Comparison of ENCODE assay signal across 9 mouse cellular contexts in genomic region chr7:19509786-19510185, GRCm38 (mm10). TPM values are rescaled to one million over a fixed set of nuclear protein-coding genes. Genes with fewer than 3 reads are reported as not detected.
A peak's percentile ranks its signal among the peaks of the same experiment; 100 is the strongest.
DNase-seq lines count a peak whose midpoint lies in the region; ATAC-seq and TF ChIP-seq lines count a peak whose summit lies in the region.
"Had no signal": no experiment of that assay in that cellular context is flagged by ENCODE, and none has a peak within 500 bp of the region (broad histone marks: within the 10 kb centered on the region; RNA-seq: fewer than 3 reads in every experiment).

No protein-coding gene starts in this region.

- TF ChIP-seq POLR2A in cerebellum, adult 2 months (IDR thresholded peaks at IDR 0.05; ENCODE audit: borderline replicate concordance, insufficient read depth, low read length), result no peak
- TF ChIP-seq POLR2A in limb, embryonic 14.5 days (IDR thresholded peaks at IDR 0.05; ENCODE audit: borderline replicate concordance, extremely low read depth, insufficient read depth, insufficient read length), result no peak

- no peak overlapping the region for H3K27ac ChIP-seq in cerebellum, adult 2 months (ENCODE audit: insufficient read depth, low read length)
- no peak overlapping the region for H3K27ac ChIP-seq in neural tube, embryonic 11.5 days (ENCODE audit: low read depth, low read length)
- no peak overlapping the region for H3K27ac ChIP-seq in limb, embryonic 14.5 days (replicated peaks; ENCODE audit: low read depth, low read length)
- H3K27ac ChIP-seq in stomach, embryonic 15.5 days, result no peak overlapping the region

- no peak for TF ChIP-seq CTCF in cerebellum, adult 2 months (IDR thresholded peaks at IDR 0.05; ENCODE audit: borderline replicate concordance, insufficient read depth, low read depth, low read length)

- ATAC-seq in neural tube, embryonic 11.5 days (ENCODE audit: insufficient read depth, low FRiP score, low TSS enrichment), result no peak
- ATAC-seq in limb, embryonic 14.5 days (ENCODE audit: low FRiP score, low read depth), result no peak
- ATAC-seq in stomach, embryonic 15.5 days (ENCODE audit: insufficient read depth, low FRiP score, low read depth), result no peak

- H3K4me2 ChIP-seq in neural tube, embryonic 11.5 days (ENCODE audit: low read depth), result peak overlapping the region; percentile 97; the same call in 1 of the 2 replicates
- H3K4me2 ChIP-seq in limb, embryonic 14.5 days (replicated peaks; ENCODE audit: low read depth, low read length, severe bottlenecking), result peak overlapping the region; percentile 98; the same call in 1 of the 2 replicates
- peak overlapping the region; percentile 98 for H3K4me2 ChIP-seq in stomach, embryonic 15.5 days

- no peaks in the 10 kb centered on the region for H3K36me3 ChIP-seq in neural tube, embryonic 11.5 days (ENCODE audit: control insufficient read depth, insufficient read depth, low read length)
- no peaks in the 10 kb centered on the region for H3K36me3 ChIP-seq in limb, embryonic 14.5 days (ENCODE audit: control insufficient read depth, insufficient read depth, low read length)
- H3K36me3 ChIP-seq in stomach, embryonic 15.5 days, result no peaks in the 10 kb centered on the region

- 0 out of 2 replicates have a peak, but pooled peaks cover 4% of the 10 kb centered on the region for H3K4me1 ChIP-seq in cerebellum, adult 2 months (ENCODE audit: control insufficient read depth, insufficient read depth, low read length)
- peaks cover 10% of the 10 kb centered on the region for H3K4me1 ChIP-seq in neural tube, embryonic 11.5 days (ENCODE audit: control insufficient read depth, insufficient read depth, low read length)
- H3K4me1 ChIP-seq in limb, embryonic 14.5 days (ENCODE audit: control insufficient read depth, insufficient read depth, low read length), result peaks cover 7% of the 10 kb centered on the region
- H3K4me1 ChIP-seq in stomach, embryonic 15.5 days, result peaks cover 21% of the 10 kb centered on the region

- H3K9me3 ChIP-seq in neural tube, embryonic 11.5 days (ENCODE audit: control insufficient read depth, low read length), result no peaks in the 10 kb centered on the region
- H3K9me3 ChIP-seq in limb, embryonic 14.5 days (ENCODE audit: control insufficient read depth, low read length), result no peaks in the 10 kb centered on the region
- no peaks in the 10 kb centered on the region for H3K9me3 ChIP-seq in stomach, embryonic 15.5 days

- H3K27me3 ChIP-seq in cerebellum, adult 2 months (ENCODE audit: control insufficient read depth, insufficient read depth, low read length), result no peaks in the 10 kb centered on the region
- H3K27me3 ChIP-seq in neural tube, embryonic 11.5 days (ENCODE audit: control insufficient read depth, insufficient read depth, low read length), result no peaks in the 10 kb centered on the region
- no peaks in the 10 kb centered on the region for H3K27me3 ChIP-seq in limb, embryonic 14.5 days (ENCODE audit: control insufficient read depth, insufficient read depth, low read length)
- H3K27me3 ChIP-seq in stomach, embryonic 15.5 days (replicated peaks), result no peaks in the 10 kb centered on the region

- peak; percentile 27 for DNase-seq in cerebellum, adult 11-12 months
- no peak for DNase-seq in cerebellum, adult 2 months
- no peak for DNase-seq in neural tube, embryonic 11.5 days (ENCODE audit: low spot score)
- DNase-seq in neural tube, embryonic 10.5 days (ENCODE audit: extremely low spot score, low spot score), result no peak
- no peak for DNase-seq in limb, embryonic 14.5 days (ENCODE audit: low spot score)
- no peak for DNase-seq in spleen, postnatal 10 days (ENCODE audit: low spot score in 2 of 2)
- DNase-seq in spleen, postnatal 4 days (ENCODE audit: low spot score in 2 of 2), result no peak
- DNase-seq: adrenal gland, adult 2 months had no signal

- no peak overlapping the region for H3K4me3 ChIP-seq in cerebellum, adult 2 months (replicated peaks; ENCODE audit: insufficient read depth, low read depth, low read length)
- peak overlapping the region; percentile 81 for H3K4me3 ChIP-seq in neural tube, embryonic 11.5 days (ENCODE audit: low read depth, low read length)
- H3K4me3 ChIP-seq in limb, embryonic 14.5 days (replicated peaks; ENCODE audit: low read length), result peak overlapping the region; percentile 84; the same call in 1 of the 2 replicates
- H3K4me3 ChIP-seq in stomach, embryonic 15.5 days (replicated peaks), result no peak overlapping the region

- 93% methylated on average over 7 of the region's 7 CpGs for WGBS in cerebellum, adult 2 months
- WGBS in neural tube, embryonic 11.5 days, result 91% methylated on average over 7 of the region's 7 CpGs
- WGBS in limb, embryonic 14.5 days, result 94% methylated on average over 7 of the region's 7 CpGs
- WGBS in stomach, embryonic 15.5 days, result 95% methylated on average over 7 of the region's 7 CpGs

- H3K9ac ChIP-seq in neural tube, embryonic 11.5 days (ENCODE audit: low read length), result peak overlapping the region; percentile 88; the same call in 1 of the 2 replicates
- no peak overlapping the region for H3K9ac ChIP-seq in limb, embryonic 14.5 days (ENCODE audit: low read depth, low read length, severe bottlenecking)
- no peak overlapping the region for H3K9ac ChIP-seq in stomach, embryonic 15.5 days

RNA-seq across cellular contexts. Expression of gene Trappc6a, which starts 1.6 kb away (rescaled TPM):
- 23.0 and 26.2 TPM in 2 replicates for polyA plus RNA-seq in cerebellum, adult 2 months (2012; rRNA removed)
- 49.3 and 54.0 TPM in 2 replicates for polyA plus RNA-seq in neural tube, embryonic 11.5 days (2014; fragmentation: Nextera tagmentation; extraction: Ambion mirVana)
- 58.0 and 71.6 TPM in 2 replicates for polyA plus RNA-seq in limb, embryonic 14.5 days (2012; rRNA removed)
- 70.2 and 79.8 TPM in 2 replicates for polyA plus RNA-seq in limb, embryonic 14.5 days (2014; fragmentation: Nextera tagmentation; extraction: Ambion mirVana)
- polyA plus RNA-seq in stomach, embryonic 15.5 days (2015; fragmentation: Nextera tagmentation; extraction: Ambion mirVana), result 103 and 105 TPM in 2 replicates

RNA-seq across cellular contexts. Expression of gene Bloc1s3, which starts 1.6 kb away (rescaled TPM):
- 8.6 and 9.2 TPM in 2 replicates for polyA plus RNA-seq in cerebellum, adult 2 months (2012; rRNA removed)
- polyA plus RNA-seq in neural tube, embryonic 11.5 days (2014; fragmentation: Nextera tagmentation; extraction: Ambion mirVana), result 2.0 and 2.7 TPM in 2 replicates
- polyA plus RNA-seq in limb, embryonic 14.5 days (2012; rRNA removed), result 6.2 and 8.8 TPM in 2 replicates
- 1.2 and 1.3 TPM in 2 replicates for polyA plus RNA-seq in limb, embryonic 14.5 days (2014; fragmentation: Nextera tagmentation; extraction: Ambion mirVana)
- polyA plus RNA-seq in stomach, embryonic 15.5 days (2015; fragmentation: Nextera tagmentation; extraction: Ambion mirVana), result 2.2 and 2.4 TPM in 2 replicates

RNA-seq across cellular contexts. Expression of gene Nkpd1, which starts 7.9 kb away (rescaled TPM):
- polyA plus RNA-seq in cerebellum, adult 2 months (2012; rRNA removed), result 1.3 and 1.8 TPM in 2 replicates
- polyA plus RNA-seq in neural tube, embryonic 11.5 days (2014; fragmentation: Nextera tagmentation; extraction: Ambion mirVana), result not detected in 2 replicates
- polyA plus RNA-seq in limb, embryonic 14.5 days (2012; rRNA removed), result 0.29 and 0.36 TPM in 2 replicates
- polyA plus RNA-seq in limb, embryonic 14.5 days (2014; fragmentation: Nextera tagmentation; extraction: Ambion mirVana), result 0.17 and 0.22 TPM in 2 replicates
- 0.30 and 0.83 TPM in 2 replicates for polyA plus RNA-seq in stomach, embryonic 15.5 days (2015; fragmentation: Nextera tagmentation; extraction: Ambion mirVana)

RNA-seq across cellular contexts. Expression of gene Exoc3l2, which starts 46.7 kb away (rescaled TPM):
- 0.21 and 0.57 TPM in 2 replicates for polyA plus RNA-seq in cerebellum, adult 2 months (2012; rRNA removed)
- polyA plus RNA-seq in neural tube, embryonic 11.5 days (2014; fragmentation: Nextera tagmentation; extraction: Ambion mirVana), result 1.2 and 1.6 TPM in 2 replicates
- 3.5 and 4.9 TPM in 2 replicates for polyA plus RNA-seq in limb, embryonic 14.5 days (2012; rRNA removed)
- polyA plus RNA-seq in limb, embryonic 14.5 days (2014; fragmentation: Nextera tagmentation; extraction: Ambion mirVana), result 1.6 and 1.9 TPM in 2 replicates
- polyA plus RNA-seq in stomach, embryonic 15.5 days (2015; fragmentation: Nextera tagmentation; extraction: Ambion mirVana), result 0.94 and 1.3 TPM in 2 replicates

RNA-seq across cellular contexts. Expression of gene Mark4, which starts 51.2 kb away (rescaled TPM):
- polyA plus RNA-seq in cerebellum, adult 2 months (2012; rRNA removed), result 50.3 and 52.8 TPM in 2 replicates
- 14.1 and 16.4 TPM in 2 replicates for polyA plus RNA-seq in neural tube, embryonic 11.5 days (2014; fragmentation: Nextera tagmentation; extraction: Ambion mirVana)
- 34.8 and 39.8 TPM in 2 replicates for polyA plus RNA-seq in limb, embryonic 14.5 days (2012; rRNA removed)
- polyA plus RNA-seq in limb, embryonic 14.5 days (2014; fragmentation: Nextera tagmentation; extraction: Ambion mirVana), result 11.5 and 13.3 TPM in 2 replicates
- 7.8 and 7.9 TPM in 2 replicates for polyA plus RNA-seq in stomach, embryonic 15.5 days (2015; fragmentation: Nextera tagmentation; extraction: Ambion mirVana)

Comparison
In these comparisons a context has a peak if more than half of its experiments do, and no peak if none do; other contexts are left out.
1. H3K4me3 ChIP-seq: peak in neural tube, embryonic 11.5 days (single experiment) and limb, embryonic 14.5 days (single experiment); none in cerebellum, adult 2 months (single experiment) and stomach, embryonic 15.5 days (single experiment).
2. Peak in every context shown above with its lines, with median percentiles within 50 percentile points of each other: H3K4me2 ChIP-seq.